Mouse (Mus musculus) megakaryocyte, embryonic 14.5 days (primary cell): ENCODE measurements around the gene Tmem97. TPM values are rescaled to one million over a fixed set of nuclear protein-coding genes. Genes with fewer than 3 reads are reported as not detected.
A peak's percentile ranks its signal among the peaks of the same experiment; 100 is the strongest.

Experiments used
- H3K27me3 ChIP-seq: replicated peaks from 2 replicates; pipeline ENCODE3; 2012; ENCODE audit warnings: inconsistent platforms
- H3K36me3 ChIP-seq: replicated peaks from 2 replicates; pipeline ENCODE3; 2012; ENCODE audit warnings: low read length, inconsistent platforms, mixed read lengths
- H3K4me1 ChIP-seq: 2 replicates; pipeline ENCODE4 v1.6.1; 2012; ENCODE audit warnings: inconsistent platforms
- H3K4me3 ChIP-seq: replicated peaks from 2 replicates; pipeline ENCODE3; 2012; ENCODE audit warnings: moderate library complexity, mild to moderate bottlenecking, inconsistent platforms
- H3K9me3 ChIP-seq: 2 replicates; pipeline ENCODE4 v1.6.1; 2012; ENCODE audit warnings: inconsistent platforms
- FLI1 ChIP-seq: IDR thresholded peaks from 2 replicates; pipeline ENCODE4 v1.6.1; 2012; ENCODE audit warnings: low read length, inconsistent platforms, mixed read lengths
- GATA1 ChIP-seq: IDR thresholded peaks from 3 replicates; pipeline ENCODE4 v1.6.1; 2012; ENCODE audit warnings: mixed read lengths, low read length, inconsistent platforms, borderline replicate concordance
- polyA plus RNA-seq: library from polyadenylated mRNA; stranded (reverse); fragments of >175 nt; gene quantifications from 2 replicates; pipeline ENCODE4 v1.2.3, GENCODE M21; 2012; ENCODE audit warnings: low replicate concordance; ENCODE audit not compliant: insufficient read depth

Gene Tmem97
- polyA plus RNA-seq, 1 experiment = 24.2 TPM

DNA sequence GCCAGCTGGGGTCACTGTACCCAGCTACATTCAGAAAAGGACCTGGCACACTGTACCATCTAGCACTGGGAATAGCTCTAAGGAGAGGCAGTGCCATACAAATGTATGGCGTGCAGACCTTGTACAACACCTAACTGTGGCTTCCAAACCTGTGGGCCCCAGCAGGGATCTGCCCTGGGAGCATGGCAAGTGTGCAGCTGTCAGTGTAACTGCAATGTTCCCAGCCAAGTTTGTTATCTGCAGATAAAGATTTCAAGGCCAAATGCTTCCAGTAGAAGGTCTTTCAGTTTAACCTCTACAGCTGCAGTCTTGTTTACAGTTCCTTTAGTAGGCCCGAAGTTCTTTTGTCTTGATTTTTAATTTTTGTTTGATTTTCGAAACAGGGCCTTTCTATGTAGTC, 5.0 kb upstream of the Tmem97 start:
- Histone ChIP-seq H3K4me3 (no peak overlapping the region), H3K9me3 (peaks cover 6% of the 10 kb centered on the region), H3K36me3 (peaks cover 61% of the 10 kb centered on the region)

DNA sequence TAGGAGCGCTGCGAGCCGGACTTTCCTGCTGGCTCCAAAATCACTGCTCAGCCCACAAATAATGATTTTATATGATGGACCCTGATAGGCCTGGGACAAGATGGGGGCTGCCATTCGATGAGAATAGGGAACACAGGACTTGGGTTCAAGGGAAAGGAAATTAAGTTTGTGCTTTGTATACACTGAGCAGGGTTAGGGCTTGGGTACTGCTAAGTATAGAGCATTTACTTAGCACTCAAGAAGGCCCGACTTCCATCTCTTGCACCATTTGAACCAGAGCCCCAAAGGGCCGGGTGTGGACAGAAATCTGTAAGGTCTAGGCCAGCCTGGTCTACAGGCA, 452 bp upstream of the Tmem97 start:
- H3K4me3 ChIP-seq = peak overlapping the region; percentile 91
- peaks cover 40% of the 10 kb centered on the region for H3K36me3 ChIP-seq
- peaks cover 66% of the 10 kb centered on the region for H3K4me1 ChIP-seq

More for the DNA sequence above, 5.0 kb upstream of the Tmem97 start:
- TF ChIP-seq GATA1 (no peak), FLI1 (no peak)
- H3K4me1 ChIP-seq = peaks cover 69% of the 10 kb centered on the region
- H3K27me3 ChIP-seq = no peaks in the 10 kb centered on the region

DNA sequence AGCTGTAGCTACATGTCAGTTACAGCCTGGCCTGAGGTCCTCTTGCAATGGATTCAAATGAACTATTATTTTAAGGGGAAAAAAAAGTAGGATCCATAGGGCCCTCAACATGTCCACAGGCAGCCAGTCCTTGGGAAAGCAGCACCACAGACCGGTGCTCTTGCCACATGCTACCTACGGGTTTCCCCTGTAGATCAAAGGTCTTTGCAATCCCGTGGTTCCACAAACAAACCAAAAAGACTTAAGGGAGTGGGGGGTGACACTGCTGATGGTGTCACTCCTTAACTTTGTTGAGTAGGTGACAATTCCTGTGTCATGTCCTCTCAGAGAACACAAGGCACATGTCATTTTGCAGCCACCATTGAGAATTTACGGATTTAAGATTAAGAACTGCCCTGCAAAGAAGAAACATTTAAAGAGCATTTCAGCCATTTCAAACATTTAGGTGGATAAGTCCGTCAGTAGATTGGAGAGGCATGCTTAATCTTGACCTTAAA, 1.0 kb downstream of the Tmem97 start:
- Histone ChIP-seq H3K27me3 (no peaks in the 10 kb centered on the region), H3K36me3 (peaks cover 40% of the 10 kb centered on the region), H3K4me1 (peaks cover 70% of the 10 kb centered on the region), H3K9me3 (peaks cover 6% of the 10 kb centered on the region), H3K4me3 (peak overlapping the region; percentile 91)
- TF ChIP-seq GATA1 (no peak), FLI1 (no peak)

More for the DNA sequence above, 452 bp upstream of the Tmem97 start:
- TF ChIP-seq FLI1 (no peak), GATA1 (no peak)
- Histone ChIP-seq H3K27me3 (no peaks in the 10 kb centered on the region), H3K9me3 (peaks cover 6% of the 10 kb centered on the region)

DNA sequence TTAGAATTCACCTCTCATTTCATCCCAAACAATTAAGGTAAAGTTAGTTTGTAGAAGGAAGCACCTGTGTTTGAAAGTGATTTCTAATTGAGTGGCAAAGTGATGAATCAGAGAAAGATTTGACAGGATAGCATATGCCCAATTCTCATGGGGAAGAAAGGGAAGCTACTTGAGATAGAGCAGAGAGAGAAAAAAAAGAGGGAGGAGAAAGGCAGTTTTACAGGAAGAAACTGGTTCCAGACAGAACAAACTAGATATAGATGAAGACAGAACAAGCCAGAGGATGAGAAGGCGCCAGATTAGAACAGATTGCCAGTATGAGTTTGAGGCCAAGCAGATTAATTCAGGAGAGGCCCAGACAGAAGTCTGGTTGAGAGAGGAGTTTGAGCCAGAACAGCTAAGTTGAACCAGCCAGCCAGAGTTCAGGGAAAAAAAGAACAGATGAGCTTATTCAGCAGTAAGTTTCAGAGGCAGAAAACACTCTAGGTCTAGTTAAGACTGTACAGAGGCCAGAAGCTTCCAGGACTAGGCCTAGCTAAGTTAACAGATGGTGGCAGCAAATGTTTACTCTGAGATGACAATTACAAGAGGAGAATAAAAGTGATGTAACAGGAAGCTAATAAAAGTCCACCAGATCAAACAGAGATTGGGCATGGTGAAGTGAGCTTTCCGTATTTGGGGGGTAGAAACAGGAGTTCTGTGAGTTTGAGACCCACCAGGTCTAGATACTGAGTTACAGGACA, 2.7 kb downstream of the Tmem97 start:
- peaks cover 72% of the 10 kb centered on the region for H3K4me1 ChIP-seq
- no peaks in the 10 kb centered on the region for H3K27me3 ChIP-seq
- no peak overlapping the region for H3K4me3 ChIP-seq
- TF ChIP-seq FLI1 = no peak
- no peak for TF ChIP-seq GATA1
- no peaks in the 10 kb centered on the region for H3K9me3 ChIP-seq
- H3K36me3 ChIP-seq = peaks cover 44% of the 10 kb centered on the region

- no peak overlapping the region for H3K4me3 ChIP-seq
- H3K9me3 ChIP-seq = no peaks in the 10 kb centered on the region
- no peak for TF ChIP-seq GATA1
- no peak for TF ChIP-seq FLI1
- H3K36me3 ChIP-seq = peaks cover 62% of the 10 kb centered on the region
- peaks cover 51% of the 10 kb centered on the region for H3K4me1 ChIP-seq
- no peaks in the 10 kb centered on the region for H3K27me3 ChIP-seq
These were observed 5.4 kb downstream of the Tmem97 start for GRCm38 (mm10) chr11:78545181-78545580.

DNA sequence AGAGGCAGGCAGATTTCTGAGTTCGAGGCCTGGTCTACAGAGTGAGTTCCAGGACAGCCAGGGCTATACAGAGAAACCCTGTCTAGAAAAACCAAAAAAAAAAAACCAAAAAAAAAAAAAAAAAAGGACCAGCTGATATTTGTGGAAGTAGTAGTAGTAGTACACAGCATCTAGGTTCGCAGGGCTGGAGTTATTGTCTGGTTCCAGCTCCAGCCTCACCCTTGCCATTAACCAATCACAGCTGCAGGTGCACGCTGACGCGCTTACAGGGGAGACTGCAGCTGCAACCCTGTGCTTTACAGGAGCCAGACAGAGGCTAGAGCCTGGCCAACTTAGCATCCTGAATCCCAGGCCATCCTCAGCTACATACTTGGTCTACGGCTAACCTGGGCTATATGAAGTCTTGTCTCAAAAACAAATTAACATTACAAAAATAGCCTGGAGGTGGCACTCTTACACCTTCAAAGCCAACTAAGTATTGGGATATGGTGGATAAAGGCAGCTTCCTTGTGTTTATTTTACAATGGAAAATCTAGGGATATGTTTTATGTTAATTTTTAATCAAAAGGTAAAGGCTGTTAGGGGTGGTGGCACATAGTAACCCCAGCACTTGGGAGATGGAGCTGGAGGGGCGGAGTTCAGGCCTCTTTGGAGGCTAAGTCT, 6.0 kb downstream of the Tmem97 start:
- TF ChIP-seq GATA1 (no peak), FLI1 (no peak)

GRCm38 (mm10) chr11:78540358-78540757, 10.2 kb downstream of the Tmem97 start:
- Histone ChIP-seq H3K9me3 (no peaks in the 10 kb centered on the region), H3K36me3 (peaks cover 65% of the 10 kb centered on the region), H3K4me3 (no peak overlapping the region), H3K27me3 (no peaks in the 10 kb centered on the region), H3K4me1 (peaks cover 50% of the 10 kb centered on the region)
- TF ChIP-seq GATA1 = no peak
- no peak for TF ChIP-seq FLI1

More for the DNA sequence above, 6.0 kb downstream of the Tmem97 start:
- no peaks in the 10 kb centered on the region for H3K9me3 ChIP-seq
- H3K27me3 ChIP-seq = no peaks in the 10 kb centered on the region
- no peak overlapping the region for H3K4me3 ChIP-seq
- H3K36me3 ChIP-seq = peaks cover 68% of the 10 kb centered on the region
- H3K4me1 ChIP-seq = peaks cover 46% of the 10 kb centered on the region

GRCm38 (mm10) chr11:78536690-78537084, 13.9 kb downstream of the Tmem97 start:
- Histone ChIP-seq H3K27me3 (peaks cover 5% of the 10 kb centered on the region), H3K4me3 (peak overlapping the region; percentile 98), H3K4me1 (peaks cover 49% of the 10 kb centered on the region), H3K9me3 (no peaks in the 10 kb centered on the region), H3K36me3 (peaks cover 36% of the 10 kb centered on the region)
- TF ChIP-seq GATA1 (no peak), FLI1 (no peak)

GRCm38 (mm10) chr11:78536080-78536689, 14.4 kb downstream of the Tmem97 start, which contains the start of the genes Tnfaip1 and Ift20:
TSS of gene Tnfaip1 (minus strand) at chr11:78536332.
TSS of gene Ift20 (plus strand) at chr11:78536361.
- H3K36me3 ChIP-seq = peaks cover 31% of the 10 kb centered on the region
- peaks cover 5% of the 10 kb centered on the region for H3K27me3 ChIP-seq
- H3K4me3 ChIP-seq = peak within 1 kb of the TSS; percentile 98
- peaks cover 50% of the 10 kb centered on the region for H3K4me1 ChIP-seq
- TF ChIP-seq FLI1 (no peak), GATA1 (peak; percentile 77; the same call in 2 of the 3 replicates)
- H3K9me3 ChIP-seq = no peaks in the 10 kb centered on the region

DNA sequence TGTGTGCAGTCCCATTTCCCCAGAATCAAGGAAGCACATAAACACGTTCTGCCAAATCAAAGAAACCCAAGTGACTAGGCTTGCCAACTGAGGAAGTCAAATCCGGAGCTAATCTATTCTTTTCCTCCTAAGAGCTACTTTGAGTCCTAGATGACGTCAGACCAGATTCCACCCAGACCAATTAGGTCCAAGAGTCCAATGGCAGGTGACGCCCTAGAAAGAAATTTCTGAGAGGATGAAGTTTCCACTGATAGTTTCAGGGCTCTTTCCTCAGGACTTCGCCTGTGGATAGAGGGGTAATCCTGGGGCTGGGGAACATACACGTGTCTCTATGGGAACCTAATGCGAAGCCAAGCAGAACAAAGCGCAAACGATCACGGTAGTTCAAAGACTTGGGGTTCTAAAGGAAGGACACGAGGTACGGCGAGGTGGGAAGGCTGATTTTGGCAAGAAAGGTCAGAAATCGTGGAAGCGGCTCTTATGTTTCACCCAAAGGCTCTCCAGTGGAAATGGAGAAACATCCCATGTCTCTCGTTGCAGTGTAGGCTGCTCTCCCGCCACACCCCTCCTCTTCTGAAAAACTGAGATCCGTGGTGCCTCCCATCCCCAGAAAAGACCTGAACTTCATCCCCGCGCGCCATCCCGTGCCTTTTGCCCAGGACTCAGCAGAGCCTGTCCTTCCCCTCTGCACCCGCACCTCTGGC, 15.0 kb downstream of the Tmem97 start:
- TF ChIP-seq GATA1 = no peak
- TF ChIP-seq FLI1 = no peak; the same call in 1 of the 2 replicates
- Histone ChIP-seq H3K4me3 (peak overlapping the region; percentile 98), H3K9me3 (no peaks in the 10 kb centered on the region), H3K36me3 (peaks cover 24% of the 10 kb centered on the region), H3K4me1 (peaks cover 55% of the 10 kb centered on the region), H3K27me3 (peaks cover 5% of the 10 kb centered on the region)
